Mouse (Mus musculus) intestine, postnatal 0 days (tissue): ENCODE results near the gene Rbp4. TPM values are rescaled to one million over a fixed set of nuclear protein-coding genes. Genes with fewer than 3 reads are reported as not detected.
A peak's percentile ranks its signal among the peaks of the same experiment; 100 is the strongest.

Source experiments
- ATAC-seq: fragments of 200-750 bp; cut with Nextera tagmentation; 2 replicates; pipeline ENCODE4 v1.8.0; 2017; ENCODE audit warnings: mild to moderate bottlenecking, moderate TSS enrichment, moderate library complexity
- H3K27ac ChIP-seq: fragments of 300-500 bp; sonication (generic); 2 replicates; pipeline ENCODE4 v1.5.1; 2014; ENCODE audit warnings: mild to moderate bottlenecking, low read depth, low read length, moderate library complexity
- H3K27me3 ChIP-seq: fragments of 300-500 bp; sonication (generic); replicated peaks from 2 replicates; pipeline ENCODE4 v1.6.1; 2014; ENCODE audit warnings: low read length, mixed read lengths; ENCODE audit not compliant: control insufficient read depth, insufficient read depth
- H3K36me3 ChIP-seq: fragments of 300-500 bp; sonication (generic); 2 replicates; pipeline ENCODE4 v1.6.1; 2014; ENCODE audit warnings: mild to moderate bottlenecking, moderate library complexity; ENCODE audit not compliant: control insufficient read depth, insufficient read depth
- H3K4me1 ChIP-seq: fragments of 300-500 bp; sonication (generic); replicated peaks from 2 replicates; pipeline ENCODE4 v1.6.1; 2014; ENCODE audit warnings: antibody characterized with exemption, low read length, mixed read lengths; ENCODE audit not compliant: control insufficient read depth, insufficient read depth
- H3K4me2 ChIP-seq: fragments of 300-500 bp; sonication (generic); replicated peaks from 2 replicates; pipeline ENCODE4 v1.6.1; 2014; ENCODE audit warnings: low read depth, mild to moderate bottlenecking, moderate library complexity
- H3K4me3 ChIP-seq: fragments of 300-500 bp; sonication (generic); 2 replicates; pipeline ENCODE4 v1.5.1; 2014; ENCODE audit warnings: low read depth, low read length
- H3K9ac ChIP-seq: fragments of 300-500 bp; sonication (generic); 2 replicates; pipeline ENCODE4 v1.6.1; 2014; ENCODE audit warnings: mild to moderate bottlenecking, low read depth, low read length
- H3K9me3 ChIP-seq: fragments of 300-500 bp; sonication (generic); 2 replicates; pipeline ENCODE4 v1.6.1; 2016; ENCODE audit warnings: mixed run types; ENCODE audit not compliant: control insufficient read depth
- CTCF ChIP-seq: sonication (generic); IDR thresholded peaks from 2 replicates; pipeline ENCODE4 v1.5.1; 2016; ENCODE audit warnings: low read depth, mild to moderate bottlenecking, control low read depth, antibody characterized with exemption, moderate library complexity
- WGBS: fragments of 180-500 bp; shearing (Covaris S2); extraction: QIAGEN DNeasy Blood & Tissue Kit; methylation state at CpG from one replicate; pipeline ENCODE4 v1.1.7; 2014; 5-methylcytosine and 5-hydroxymethylcytosine counted together
- polyA plus RNA-seq: library from polyadenylated mRNA; unstranded; fragments of >200 nt; fragmentation: Nextera tagmentation; extraction: Ambion mirVana; gene quantifications from 2 replicates; pipeline ENCODE4 v1.2.1, GENCODE M21; 2015

Rbp4 gene
- polyA plus RNA-seq, 1 experiment from 2014 or later = 16.8 TPM

DNA sequence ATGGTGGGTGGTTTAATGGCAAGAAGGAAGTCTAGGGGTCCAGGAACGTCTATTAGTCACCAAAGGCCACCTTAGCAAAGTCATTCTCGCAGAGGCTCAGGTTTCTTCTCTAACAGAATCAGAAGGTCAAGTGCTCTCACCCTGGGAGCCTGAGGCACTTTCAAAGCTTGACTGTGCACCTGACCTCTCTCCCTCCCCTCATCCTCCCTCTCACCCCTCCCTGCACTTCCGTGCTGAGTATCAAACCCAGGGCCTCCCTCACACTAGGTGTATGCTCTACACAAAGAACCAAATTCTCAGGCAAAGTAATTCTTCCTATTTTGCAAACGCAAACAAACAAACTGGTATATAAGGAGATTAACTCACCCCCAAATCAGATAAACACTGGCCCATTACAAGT is 28.9 kb downstream of the Rbp4 start:
- Histone ChIP-seq H3K4me3 (no peak overlapping the region), H3K4me2 (peak overlapping the region; percentile 61; the same call in 1 of the 2 replicates), H3K4me1 (0 out of 2 replicates have a peak, but pooled peaks cover 3% of the 10 kb centered on the region), H3K9me3 (no peaks in the 10 kb centered on the region), H3K9ac (no peak overlapping the region), H3K36me3 (no peaks in the 10 kb centered on the region), H3K27me3 (peaks cover 24% of the 10 kb centered on the region; the same call in 1 of the 2 replicates), H3K27ac (no peak overlapping the region)
- 33% methylated on average over 4 of the region's 4 CpGs for WGBS
- TF ChIP-seq CTCF = no peak
- ATAC-seq = no peak

DNA sequence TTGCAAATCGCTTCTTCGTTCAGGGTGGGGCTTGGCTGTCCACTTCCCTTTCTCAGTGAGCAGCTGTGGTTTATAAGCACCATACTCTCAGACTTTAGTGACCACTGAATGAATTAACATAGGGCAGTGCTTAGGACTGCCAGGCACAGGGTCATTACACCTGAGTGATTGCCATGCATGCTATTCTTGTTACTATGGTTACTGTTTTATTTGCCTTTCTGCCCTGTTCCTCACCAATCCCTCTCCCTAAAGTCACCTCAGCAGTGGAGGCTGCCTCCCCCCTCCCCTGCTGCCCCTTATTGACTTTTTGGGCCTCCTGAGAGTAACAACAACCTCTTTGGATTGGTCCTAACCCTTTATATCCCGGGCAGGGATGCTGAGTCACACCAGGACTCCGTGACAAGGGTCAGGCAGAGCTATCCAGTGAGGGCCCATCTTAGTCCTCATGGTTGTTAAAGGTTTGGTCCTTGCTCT is 33.5 kb downstream of the Rbp4 start:
- 36% methylated on average over 4 of the region's 4 CpGs for WGBS
- no peak for TF ChIP-seq CTCF
- Histone ChIP-seq H3K36me3 (no peaks in the 10 kb centered on the region), H3K4me2 (no peak overlapping the region), H3K9me3 (no peaks in the 10 kb centered on the region), H3K4me3 (no peak overlapping the region), H3K27ac (no peak overlapping the region), H3K4me1 (0 out of 2 replicates have a peak, but pooled peaks cover 3% of the 10 kb centered on the region), H3K27me3 (0 out of 2 replicates have a peak, but pooled peaks cover 4% of the 10 kb centered on the region), H3K9ac (no peak overlapping the region)
- peak; percentile 37; the same call in 1 of the 2 replicates for ATAC-seq

- H3K9me3 ChIP-seq = no peaks in the 10 kb centered on the region
- H3K9ac ChIP-seq = no peak overlapping the region
- no peaks in the 10 kb centered on the region for H3K27me3 ChIP-seq
- TF ChIP-seq CTCF = no peak
- 79% methylated on average over 8 of the region's 8 CpGs for WGBS
- H3K4me1 ChIP-seq = 0 out of 2 replicates have a peak, but pooled peaks cover 3% of the 10 kb centered on the region
- ATAC-seq = no peak
- no peaks in the 10 kb centered on the region for H3K36me3 ChIP-seq
- no peak overlapping the region for H3K27ac ChIP-seq
- no peak overlapping the region for H3K4me3 ChIP-seq
- H3K4me2 ChIP-seq = no peak overlapping the region
Measured at GRCm38 (mm10) chr19:38089358-38089757, 35.7 kb downstream of the Rbp4 start.

DNA sequence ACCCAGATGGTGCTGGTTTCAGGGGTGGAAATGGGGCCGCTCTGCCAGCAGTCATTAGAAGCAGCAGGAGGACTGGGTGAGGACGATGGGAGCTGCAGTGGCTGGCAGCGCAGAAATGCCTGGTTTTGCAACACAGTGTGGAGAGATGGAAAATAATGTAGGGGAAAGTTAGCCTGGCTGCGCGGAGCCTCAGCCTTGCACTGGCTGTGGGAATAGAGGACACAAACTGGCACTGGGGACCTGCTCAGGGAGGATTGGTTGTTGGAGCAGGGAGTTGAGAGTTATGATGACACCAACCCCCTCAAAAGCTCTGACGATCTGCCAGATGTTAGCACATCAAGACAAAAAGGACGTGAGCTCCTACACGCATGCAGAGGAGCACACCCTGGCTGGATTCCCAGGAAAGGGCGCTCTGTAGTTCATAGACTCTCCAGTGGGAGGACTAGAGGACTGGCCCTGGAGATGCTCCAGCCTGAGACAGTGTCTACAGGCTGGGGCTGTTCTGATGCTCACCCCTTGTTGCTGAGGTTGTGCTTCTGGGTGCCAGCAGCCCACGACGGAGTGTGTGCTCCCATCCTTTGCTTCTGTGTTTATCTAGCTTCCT is 38.0 kb downstream of the Rbp4 start:
- ATAC-seq = peak; percentile 34; the same call in 1 of the 2 replicates
- Histone ChIP-seq H3K36me3 (no peaks in the 10 kb centered on the region), H3K9ac (no peak overlapping the region), H3K4me2 (no peak overlapping the region; the same call in 1 of the 2 replicates), H3K27ac (no peak overlapping the region), H3K4me1 (0 out of 2 replicates have a peak, but pooled peaks cover 3% of the 10 kb centered on the region), H3K9me3 (no peaks in the 10 kb centered on the region), H3K4me3 (no peak overlapping the region), H3K27me3 (no peaks in the 10 kb centered on the region)
- peak; percentile 88 for TF ChIP-seq CTCF
- 46% methylated on average over 11 of the region's 11 CpGs for WGBS

DNA sequence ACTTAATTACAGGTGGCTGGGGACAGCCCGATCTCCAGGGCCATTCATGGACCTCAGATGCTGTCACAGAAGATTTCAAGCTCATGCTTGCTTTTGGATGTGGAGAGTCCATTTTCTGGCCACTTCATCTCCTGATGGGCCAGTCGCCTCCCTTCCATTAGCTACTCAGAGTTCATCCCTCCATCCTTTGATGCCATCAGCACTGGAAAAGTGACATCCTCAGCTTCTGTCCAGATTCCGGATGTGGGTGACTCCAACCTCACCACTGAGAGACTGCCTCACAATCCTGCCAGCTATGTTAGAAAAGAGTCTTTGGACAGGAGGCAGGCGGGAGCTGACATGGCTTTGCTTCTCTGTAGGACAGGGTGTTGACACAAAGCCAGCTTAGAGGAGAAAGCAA is 39.2 kb downstream of the Rbp4 start:
- WGBS = 93% methylated on average over 4 of the region's 4 CpGs
- Histone ChIP-seq H3K9me3 (no peaks in the 10 kb centered on the region), H3K4me2 (no peak overlapping the region), H3K4me3 (no peak overlapping the region), H3K27ac (no peak overlapping the region), H3K4me1 (no peaks in the 10 kb centered on the region), H3K27me3 (no peaks in the 10 kb centered on the region), H3K36me3 (no peaks in the 10 kb centered on the region), H3K9ac (no peak overlapping the region)
- ATAC-seq = no peak
- no peak for TF ChIP-seq CTCF

DNA sequence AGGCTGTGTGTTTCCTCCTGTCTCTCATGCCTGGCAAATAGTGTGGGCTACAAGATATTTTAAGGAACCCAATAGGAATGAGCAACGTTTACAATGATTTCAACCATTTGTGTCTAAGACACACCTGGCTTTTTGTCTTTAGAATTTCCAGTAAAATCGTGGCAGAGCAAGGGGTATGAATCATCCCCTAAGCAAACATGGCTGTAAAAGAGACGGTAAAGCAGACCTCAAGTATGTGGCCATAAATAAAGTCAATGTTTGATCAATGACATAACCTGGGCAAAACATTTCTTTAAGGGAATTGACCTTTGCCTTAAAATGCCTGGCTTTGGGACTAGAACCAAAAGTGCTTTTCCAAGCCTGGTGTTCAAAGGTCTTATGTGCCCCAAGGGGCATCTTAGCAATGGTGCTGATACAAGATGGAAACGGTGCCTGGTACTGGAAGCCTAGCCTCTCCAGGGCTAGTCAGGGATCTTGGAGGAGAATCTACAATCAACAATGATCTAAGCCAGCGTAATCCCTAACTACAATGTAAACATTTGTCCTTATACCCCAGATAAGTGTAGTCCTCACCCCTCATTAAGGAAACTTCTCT is 42.1 kb downstream of the Rbp4 start:
- no peak overlapping the region for H3K4me3 ChIP-seq
- TF ChIP-seq CTCF = no peak
- WGBS = 15% methylated on average over 5 of the region's 5 CpGs
- H3K27ac ChIP-seq = no peak overlapping the region
- no peaks in the 10 kb centered on the region for H3K36me3 ChIP-seq
- H3K4me1 ChIP-seq = no peaks in the 10 kb centered on the region
- peak; percentile 75 for ATAC-seq
- no peaks in the 10 kb centered on the region for H3K27me3 ChIP-seq
- H3K9ac ChIP-seq = no peak overlapping the region
- H3K4me2 ChIP-seq = no peak overlapping the region
- H3K9me3 ChIP-seq = no peaks in the 10 kb centered on the region
